Mouse (Mus musculus): ENCODE data around the gene Zfp709. TPM values are rescaled to one million over a fixed set of nuclear protein-coding genes. Genes with fewer than 3 reads are reported as not detected.

Gene Zfp709
- polyA plus RNA-seq (2014; fragmentation: Illumina TruSeq; extraction: RNeasy Lipid Tissue Mini Kit (QIAGEN cat#74804); ENCODE audit: low replicate concordance), result 13.0 TPM

GRCm38 (mm10) chr8:71881618-71882274 lies at the start of gene Zfp709:
Zfp709 (plus strand) TSS chr8:71882019.

GRCm38 (mm10) chr8:71908309-71909261 lies 26.8 kb downstream of the Zfp709 start, which contains the start of the genes Zfp882 and Zfp617:
Zfp882 (plus strand) TSS chr8:71908608.
Zfp617 (plus strand) TSS chr8:71908635.

Other genes starting within 250 kb of the Zfp709 start
- 0.04 TPM for gene Unc13a, start 210.3 kb upstream of the Zfp709 start, polyA plus RNA-seq (2014; fragmentation: Illumina TruSeq; extraction: RNeasy Lipid Tissue Mini Kit (QIAGEN cat#74804); ENCODE audit: low replicate concordance)
- gene Jak3, start 205.7 kb upstream of the Zfp709 start, polyA plus RNA-seq (2014; fragmentation: Illumina TruSeq; extraction: RNeasy Lipid Tissue Mini Kit (QIAGEN cat#74804); ENCODE audit: low replicate concordance), result not detected
- gene Insl3, start 192.8 kb upstream of the Zfp709 start, polyA plus RNA-seq (2014; fragmentation: Illumina TruSeq; extraction: RNeasy Lipid Tissue Mini Kit (QIAGEN cat#74804); ENCODE audit: low replicate concordance), result not detected
- 119 TPM for gene B3gnt3, start 180.2 kb upstream of the Zfp709 start, polyA plus RNA-seq (2014; fragmentation: Illumina TruSeq; extraction: RNeasy Lipid Tissue Mini Kit (QIAGEN cat#74804); ENCODE audit: low replicate concordance)
- gene Fcho1, start 156.3 kb upstream of the Zfp709 start, polyA plus RNA-seq (2014; fragmentation: Illumina TruSeq; extraction: RNeasy Lipid Tissue Mini Kit (QIAGEN cat#74804); ENCODE audit: low replicate concordance), result not detected
- gene Zfp882, start 26.6 kb downstream of the Zfp709 start, polyA plus RNA-seq (2014; fragmentation: Illumina TruSeq; extraction: RNeasy Lipid Tissue Mini Kit (QIAGEN cat#74804); ENCODE audit: low replicate concordance), result 6.1 TPM
- 188 TPM for gene Zfp617, start 26.6 kb downstream of the Zfp709 start, polyA plus RNA-seq (2014; fragmentation: Illumina TruSeq; extraction: RNeasy Lipid Tissue Mini Kit (QIAGEN cat#74804); ENCODE audit: low replicate concordance)
- 83.6 TPM for gene Zfp961, start 69.0 kb downstream of the Zfp709 start, polyA plus RNA-seq (2014; fragmentation: Illumina TruSeq; extraction: RNeasy Lipid Tissue Mini Kit (QIAGEN cat#74804); ENCODE audit: low replicate concordance)
- not detected for gene Cyp4f18, start 127.6 kb downstream of the Zfp709 start, polyA plus RNA-seq (2014; fragmentation: Illumina TruSeq; extraction: RNeasy Lipid Tissue Mini Kit (QIAGEN cat#74804); ENCODE audit: low replicate concordance)
- not detected for gene Olfr372, start 159.2 kb downstream of the Zfp709 start, polyA plus RNA-seq (2014; fragmentation: Illumina TruSeq; extraction: RNeasy Lipid Tissue Mini Kit (QIAGEN cat#74804); ENCODE audit: low replicate concordance)
- gene Olfr373, start 201.2 kb downstream of the Zfp709 start, polyA plus RNA-seq (2014; fragmentation: Illumina TruSeq; extraction: RNeasy Lipid Tissue Mini Kit (QIAGEN cat#74804); ENCODE audit: low replicate concordance), result not detected
- gene Olfr374, start 225.0 kb downstream of the Zfp709 start, polyA plus RNA-seq (2014; fragmentation: Illumina TruSeq; extraction: RNeasy Lipid Tissue Mini Kit (QIAGEN cat#74804); ENCODE audit: low replicate concordance), result not detected

All from small intestine, adult 10 weeks (tissue).